Mouse (Mus musculus): ENCODE measurements around the gene Adgra1.

Gene Adgra1

DNA sequence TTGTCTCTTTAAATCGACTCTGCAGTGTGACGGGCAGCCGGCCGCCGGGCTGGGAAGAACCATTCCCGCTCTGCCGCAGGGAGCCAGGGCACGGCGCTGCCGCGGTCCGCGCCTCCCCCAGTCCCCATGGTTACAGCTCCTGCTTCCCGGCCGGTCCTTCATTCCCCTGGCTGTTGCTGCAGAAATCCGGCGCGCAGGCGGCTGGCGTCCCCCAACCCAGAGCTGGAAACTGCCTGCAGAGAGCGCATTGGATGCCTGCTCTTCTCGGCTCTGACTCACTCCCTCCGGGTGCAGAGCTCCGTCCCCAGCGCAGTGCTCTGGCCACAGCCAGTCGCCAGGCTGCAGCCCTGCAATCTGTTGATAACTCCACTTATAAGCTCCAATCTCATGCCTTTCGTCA, at the start of gene Adgra1:
Adgra1 (plus strand) TSS at position 139 of the 400 bp plus-strand sequence.
- peak in 1 of 2 experiments; percentile 38 for DNase-seq

DNA sequence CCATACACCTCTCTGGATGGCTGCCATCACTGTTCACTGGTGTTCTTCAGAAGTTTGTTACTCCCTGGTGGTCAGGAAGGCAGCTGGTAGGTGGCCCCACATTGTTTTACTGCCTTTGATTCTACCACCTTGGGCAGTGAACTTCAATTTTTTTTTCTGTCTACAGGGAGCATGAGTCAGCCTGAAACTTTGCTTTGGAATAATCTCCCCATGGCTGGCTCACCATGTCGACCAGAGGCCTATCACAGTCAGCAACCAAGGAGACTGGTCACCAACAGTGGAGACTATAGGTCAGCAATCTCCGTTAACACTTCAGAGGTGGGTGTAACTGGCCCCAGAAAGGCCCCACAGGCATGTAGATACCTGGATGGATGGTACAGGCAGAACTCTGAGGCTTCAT, 46.6 kb upstream of the Adgra1 start:
- no peak for DNase-seq

DNA sequence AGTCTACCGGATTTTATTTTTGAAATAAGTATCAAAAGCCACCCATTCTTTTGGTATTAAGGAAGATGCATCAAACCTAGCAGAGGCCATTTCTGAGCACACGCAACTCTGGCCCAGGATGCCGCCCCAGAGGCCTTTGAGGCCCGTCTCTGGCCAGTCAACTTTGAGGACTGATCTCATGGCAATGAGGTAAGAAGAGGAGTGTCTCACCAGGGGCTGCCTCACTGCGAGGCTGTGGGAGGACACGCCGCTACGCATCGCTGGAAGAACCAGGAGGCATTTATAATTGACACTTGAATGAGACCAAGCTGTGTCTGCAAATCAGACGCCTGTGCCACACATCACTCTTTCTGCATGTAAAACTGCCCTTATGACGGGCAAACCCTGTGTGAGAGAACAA, 45.0 kb upstream of the Adgra1 start:
- DNase-seq, result no peak

DNA sequence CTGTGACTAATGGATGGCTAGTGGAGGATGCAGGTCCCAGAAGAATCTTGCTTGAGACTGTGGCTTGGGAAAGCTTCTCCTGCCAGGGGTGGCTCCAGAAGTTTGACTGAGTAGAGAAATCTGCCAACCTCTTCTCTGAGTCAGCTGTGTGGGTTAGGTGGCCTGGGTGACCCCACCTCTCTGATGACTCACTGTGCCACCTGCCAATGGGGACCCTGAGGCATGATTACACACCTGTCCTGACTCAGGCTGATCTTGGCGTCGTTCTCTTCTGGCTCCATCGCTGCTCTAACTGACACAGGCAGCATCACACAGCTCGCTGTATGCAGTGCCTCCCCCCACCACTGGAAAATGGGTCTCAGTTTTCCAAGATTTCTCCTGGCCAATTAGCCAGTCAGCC, 44.3 kb upstream of the Adgra1 start:
- no peak for DNase-seq

DNA sequence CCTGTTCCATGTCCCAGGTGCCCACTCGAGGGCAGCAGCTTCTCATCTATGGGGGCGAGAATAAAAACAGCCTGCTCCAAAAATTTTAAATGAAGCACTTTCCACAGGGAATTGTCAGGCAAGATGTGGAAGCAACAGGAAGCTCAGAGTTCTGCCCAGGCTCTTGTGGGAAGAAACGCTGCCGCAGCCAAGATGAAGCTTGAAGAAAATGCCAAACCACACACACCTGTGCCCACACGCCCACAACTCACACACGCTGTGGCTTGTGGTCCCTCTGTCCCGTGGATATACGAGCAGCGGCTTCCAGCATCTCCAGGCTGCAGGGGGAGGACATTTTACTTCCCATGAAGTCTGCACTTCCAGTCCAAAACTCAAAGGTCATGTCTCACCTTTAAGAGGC, 42.4 kb upstream of the Adgra1 start:
- no peak for DNase-seq

DNA sequence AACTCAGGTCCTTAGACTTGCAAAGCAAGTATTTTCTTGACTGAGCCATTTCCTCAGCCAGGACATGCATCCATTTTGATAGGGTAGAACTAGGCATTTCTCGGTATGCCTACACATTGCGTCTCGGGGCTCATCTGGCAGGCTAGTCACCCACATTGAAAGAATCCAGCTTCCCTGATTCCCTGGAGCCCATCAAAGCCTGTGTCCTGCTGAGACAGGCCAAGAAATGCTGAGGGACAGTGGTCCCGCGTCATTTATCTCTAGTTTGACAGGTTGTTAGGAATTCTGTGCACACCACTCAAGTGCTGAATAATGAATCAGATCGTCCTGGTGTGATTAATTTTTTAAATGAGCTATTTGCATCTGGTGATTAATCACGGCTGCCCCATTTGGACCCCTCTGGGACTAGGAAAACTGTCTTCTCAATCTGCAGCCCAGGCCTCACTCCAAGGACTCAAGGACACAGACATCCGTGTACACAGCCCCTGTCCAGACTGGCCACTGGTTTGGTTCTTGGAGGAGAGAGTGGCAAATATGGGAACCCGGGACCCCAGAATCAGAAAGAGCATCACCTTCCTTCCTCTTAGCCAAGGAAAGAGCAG, 38.9 kb upstream of the Adgra1 start:
- no peak for DNase-seq

DNA sequence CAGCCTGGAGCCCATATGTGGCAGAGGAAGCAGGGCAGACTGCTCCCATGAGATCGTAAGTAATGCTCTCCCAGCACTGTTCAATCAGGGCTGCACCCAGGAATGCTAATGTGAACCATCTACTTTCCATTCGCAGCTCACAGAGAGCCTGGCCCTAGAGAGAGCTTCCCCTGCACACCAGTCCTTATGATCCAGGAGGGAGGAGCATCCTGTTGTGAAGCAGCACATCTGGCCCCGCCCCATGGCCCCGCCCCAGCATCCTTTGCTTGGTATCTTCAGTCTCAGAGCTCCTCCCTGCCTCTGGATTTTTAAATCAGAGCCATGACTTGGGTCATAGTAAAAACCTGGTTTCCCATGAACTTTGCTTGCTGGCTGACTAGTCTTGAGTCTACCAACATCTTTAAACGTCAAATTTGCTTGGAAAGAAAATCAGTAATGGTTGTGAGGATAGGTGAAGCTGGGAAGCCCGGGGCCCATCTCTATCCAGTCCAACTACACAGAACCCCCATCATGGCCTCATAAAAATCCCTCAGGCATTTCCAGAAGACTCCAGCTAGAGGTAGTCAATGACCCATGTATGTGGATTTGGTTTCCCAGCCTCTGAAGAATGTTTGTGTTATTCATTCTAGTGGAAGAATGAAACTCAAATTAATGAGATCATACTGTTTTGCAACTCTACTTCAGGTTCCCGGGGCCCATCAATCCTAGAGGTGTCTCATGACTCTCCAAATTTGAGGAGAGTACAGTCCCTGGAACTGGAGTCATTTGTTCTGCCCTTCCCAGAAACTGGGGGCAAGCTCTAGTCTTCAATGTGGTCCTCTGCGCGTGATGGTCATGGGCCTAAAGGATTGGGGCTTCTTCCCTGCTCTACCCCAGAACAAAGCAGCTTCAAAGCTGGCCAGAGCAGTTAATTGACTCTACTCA, 36.5 kb upstream of the Adgra1 start:
- no peak for DNase-seq

DNA sequence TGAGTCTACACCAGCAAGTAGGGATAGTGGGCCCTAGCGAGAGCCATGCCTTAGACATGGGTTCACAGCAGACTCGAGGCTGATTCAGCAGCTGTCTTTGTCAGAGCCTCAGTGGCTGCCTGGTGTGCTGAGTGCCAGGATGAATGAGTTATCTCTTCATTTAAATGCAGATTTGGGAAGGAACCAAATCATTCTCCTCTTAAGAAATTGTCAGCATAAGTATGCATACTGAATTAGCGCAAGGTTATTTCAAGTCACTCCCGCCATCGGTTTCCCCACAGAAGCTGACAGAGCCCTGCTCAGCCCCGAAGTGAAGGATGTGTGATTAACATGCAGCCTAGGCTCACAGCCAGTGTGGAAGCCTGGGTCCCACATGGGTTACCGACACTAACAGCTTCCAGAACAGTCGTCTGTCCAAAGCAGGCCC, 27.8 kb upstream of the Adgra1 start:
- DNase-seq, result no peak

DNA sequence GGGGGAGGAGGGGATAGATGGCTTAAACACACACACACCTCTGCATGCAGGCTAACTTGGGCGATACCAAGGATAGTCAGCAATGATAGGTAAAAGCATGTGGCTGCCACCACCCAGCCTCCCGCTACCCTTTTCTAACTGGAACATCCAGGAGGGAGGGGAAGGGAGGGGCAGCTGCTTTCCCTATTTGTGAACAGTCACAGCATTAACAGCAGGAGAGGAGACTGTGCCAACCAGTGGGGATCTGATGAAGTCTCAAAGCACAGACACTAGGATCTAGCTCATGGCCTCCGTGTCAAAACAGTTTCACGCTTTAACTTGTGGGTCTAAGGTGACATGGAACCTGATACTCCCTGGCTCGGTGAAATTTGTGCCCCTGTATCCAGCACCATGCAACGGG, 23.9 kb upstream of the Adgra1 start:
- DNase-seq, result no peak

DNA sequence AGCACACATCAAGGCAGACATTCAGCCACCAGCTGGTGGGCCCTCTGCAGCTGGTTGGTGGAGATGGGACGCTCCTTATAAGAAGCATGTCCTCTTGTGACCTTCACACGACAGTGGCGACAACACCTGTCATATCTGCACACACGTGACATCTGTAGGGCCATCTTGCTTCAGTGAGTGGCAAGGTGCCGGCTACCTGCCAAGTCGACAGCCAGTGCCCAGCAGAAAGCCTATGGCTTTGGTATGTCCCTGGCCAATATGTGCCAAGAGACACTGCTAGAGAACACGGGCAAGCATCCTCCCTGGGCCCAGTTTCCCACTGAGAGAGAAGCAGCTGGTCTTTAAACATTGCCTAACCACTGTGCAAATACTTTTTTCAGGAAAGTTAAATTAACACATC, 22.3 kb upstream of the Adgra1 start:
- no peak for DNase-seq

DNA sequence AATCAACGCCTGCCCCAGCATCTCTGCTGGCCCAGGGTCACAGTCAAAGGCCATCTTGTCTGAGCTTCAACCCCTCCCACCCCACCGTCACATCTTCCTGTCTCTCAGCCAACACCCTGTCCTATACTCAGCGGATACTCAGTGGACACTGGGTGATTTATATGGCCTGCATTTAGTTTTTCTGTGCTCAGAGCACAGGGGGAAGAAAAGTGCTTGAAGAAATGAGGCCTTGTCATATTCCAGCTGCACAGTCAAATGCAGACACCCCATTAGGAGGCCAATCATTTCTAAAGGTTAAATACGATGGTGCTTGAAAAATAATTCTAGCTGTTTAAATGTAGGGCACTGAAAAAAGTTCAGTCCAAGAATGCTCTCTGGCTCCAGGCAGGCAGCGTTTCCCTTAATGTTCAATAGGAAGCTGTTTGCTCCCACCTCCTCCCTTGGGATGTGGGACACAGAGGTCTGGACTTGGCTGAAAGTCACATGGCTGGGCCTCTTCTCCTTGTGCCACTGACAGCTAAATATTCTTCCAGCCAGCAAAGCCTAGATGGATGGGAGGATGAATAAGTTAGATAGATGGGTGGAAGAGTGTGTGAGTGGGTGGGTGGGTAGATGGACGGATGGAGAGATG, 20.3 kb upstream of the Adgra1 start:
- peak; percentile 17 to 37 for DNase-seq

DNA sequence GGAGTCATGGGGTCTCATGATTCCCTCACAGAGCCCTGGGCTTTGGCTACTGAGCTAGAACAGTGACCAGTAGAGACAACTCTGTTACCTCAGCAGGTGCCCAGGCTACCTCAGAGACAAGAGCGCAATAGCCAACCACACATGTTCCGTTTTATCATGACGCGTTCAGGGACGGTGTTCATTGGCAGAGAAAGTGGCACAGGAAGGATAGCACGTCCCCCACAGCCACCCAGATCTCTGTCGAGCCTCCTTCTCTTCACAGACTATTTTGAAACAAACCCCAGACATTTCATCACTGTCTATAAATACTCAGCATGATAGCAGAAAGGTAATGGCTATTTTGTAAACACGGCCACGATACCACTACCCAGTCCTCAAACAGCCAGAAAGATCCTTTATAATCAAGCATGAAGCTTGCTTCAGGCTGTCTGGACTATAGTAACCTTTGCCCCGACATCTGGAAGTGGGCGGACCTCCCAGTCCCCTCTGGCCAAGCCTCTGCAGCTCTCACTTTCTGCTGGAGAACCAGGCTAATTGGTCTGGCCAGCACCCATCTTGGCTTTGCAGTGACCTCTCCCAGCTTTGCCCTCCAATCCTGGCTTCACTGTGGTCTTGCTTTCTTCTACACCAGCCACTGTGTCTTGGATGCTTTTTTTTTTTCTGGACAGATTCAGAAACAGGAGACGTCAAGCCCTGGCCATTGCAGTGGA, 11.5 kb upstream of the Adgra1 start:
- DNase-seq, result no peak

DNA sequence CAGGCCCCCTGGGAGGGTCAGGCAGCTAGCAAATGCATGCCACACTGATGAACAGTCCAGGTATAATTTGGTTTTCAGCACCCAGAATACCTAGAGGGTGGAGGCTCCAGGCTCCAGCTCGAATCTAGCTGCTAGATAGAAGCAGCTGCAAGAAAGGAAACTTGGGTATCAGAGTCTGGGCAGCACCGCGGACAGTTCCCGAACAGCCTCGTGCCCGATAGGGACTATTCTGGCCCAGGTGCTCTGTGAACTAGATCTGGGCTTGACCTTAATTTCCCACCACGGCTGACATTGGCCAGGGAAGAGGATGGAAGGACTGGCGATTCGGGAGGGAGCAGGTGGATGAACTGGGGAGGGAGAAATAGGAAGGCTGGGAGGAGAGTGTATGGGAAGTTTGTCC, 6.3 kb upstream of the Adgra1 start:
- peak in 1 of 2 experiments; percentile 57 for DNase-seq

DNA sequence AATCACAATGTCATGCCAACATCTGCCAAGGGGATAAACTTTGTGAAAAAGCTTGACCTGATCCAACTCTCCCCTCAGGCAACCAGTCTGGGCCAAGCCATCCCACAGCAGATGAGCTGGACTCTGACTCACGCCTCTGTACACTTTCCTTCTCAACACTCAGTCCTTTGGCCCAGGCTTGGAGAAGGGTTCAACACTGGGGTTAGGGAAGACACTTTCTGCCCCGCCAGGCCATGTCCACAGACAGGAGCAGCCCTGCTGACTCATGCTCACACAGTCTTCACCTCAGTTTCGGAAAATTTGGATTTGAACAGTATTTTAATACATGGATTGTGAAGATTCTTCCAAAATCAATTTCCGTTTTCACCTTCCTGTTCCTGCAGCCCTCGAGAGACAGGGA, 442 bp upstream of the Adgra1 start:
- DNase-seq, result no peak

DNA sequence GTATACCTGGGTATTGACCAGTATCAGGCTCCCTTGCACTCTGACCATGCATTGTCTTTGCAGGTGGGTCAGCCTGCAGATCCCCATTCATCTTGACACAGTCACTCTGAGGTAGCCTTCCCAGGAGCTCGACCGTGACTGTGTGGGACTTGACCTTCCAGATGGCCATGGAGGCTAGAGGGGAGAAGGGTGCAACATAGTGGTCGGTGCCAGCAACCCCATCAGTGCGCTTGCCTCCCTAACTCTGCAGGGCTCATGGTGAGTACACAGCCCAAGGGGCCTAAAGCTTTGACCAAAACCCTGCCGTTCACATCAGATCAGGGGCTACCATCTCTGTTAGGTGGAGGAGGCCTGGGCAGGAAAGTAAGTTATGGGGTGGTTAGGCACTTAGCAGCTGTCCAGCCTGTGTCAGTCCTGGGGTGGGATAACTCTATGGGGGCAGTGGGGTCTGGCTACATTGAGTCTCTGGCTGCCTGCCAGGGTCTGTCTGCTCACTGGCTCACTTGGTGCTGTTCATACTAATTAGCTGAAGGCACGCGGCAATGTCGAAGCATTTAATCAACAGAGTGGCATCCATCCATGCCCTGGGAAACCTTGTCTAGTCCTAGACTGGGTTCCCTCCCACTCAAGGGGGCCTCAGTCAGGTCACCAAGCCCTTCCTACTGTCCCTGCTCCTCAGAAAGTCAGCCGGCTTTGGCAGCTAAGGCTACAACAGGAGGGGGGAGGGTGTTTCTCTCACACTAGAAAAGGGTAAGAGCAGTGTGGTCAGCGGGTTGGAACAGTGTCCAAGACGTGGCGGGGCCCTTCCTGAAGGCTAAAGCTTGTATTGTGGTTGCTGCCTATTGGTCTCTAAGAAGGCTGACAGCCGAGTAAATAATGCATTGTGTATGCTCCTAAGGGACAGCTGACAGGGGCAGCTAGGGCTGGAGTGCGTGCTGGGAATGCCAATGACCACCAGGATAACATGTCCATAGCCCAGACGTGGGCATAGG, 1.5 kb downstream of the Adgra1 start:
- no peak for DNase-seq

DNA sequence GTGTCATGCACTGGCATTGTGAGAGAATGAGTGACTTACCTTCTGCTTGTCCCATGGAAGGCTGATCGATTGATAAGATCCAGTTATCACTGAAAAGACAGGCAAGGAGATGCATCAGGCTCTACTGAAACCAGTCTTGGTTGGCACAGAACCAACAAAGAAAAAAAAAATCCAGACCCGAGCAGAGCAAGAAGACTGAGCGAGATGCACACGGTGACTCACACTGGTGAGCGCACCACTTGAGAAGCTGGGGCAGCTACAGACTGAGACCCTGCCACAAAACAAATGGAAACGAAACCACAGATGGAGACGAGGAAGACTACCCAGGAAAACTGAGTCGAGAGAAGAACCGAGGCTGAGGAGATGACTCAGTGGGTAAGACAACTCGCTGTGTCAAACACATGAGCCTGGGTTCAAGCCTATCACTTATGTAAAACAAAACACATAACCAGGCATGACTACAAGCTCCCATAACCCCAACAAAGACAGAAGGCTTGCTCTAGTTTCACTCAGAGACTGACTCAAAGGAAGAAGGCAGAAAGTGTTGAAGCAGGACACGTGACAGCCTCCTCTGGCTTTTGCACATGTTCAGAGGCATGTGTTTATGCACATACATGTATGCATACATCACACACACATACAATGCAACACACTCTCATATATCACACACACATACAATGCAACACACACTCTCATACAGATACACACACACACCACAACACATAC, 6.6 kb downstream of the Adgra1 start:
- DNase-seq, result no peak

DNA sequence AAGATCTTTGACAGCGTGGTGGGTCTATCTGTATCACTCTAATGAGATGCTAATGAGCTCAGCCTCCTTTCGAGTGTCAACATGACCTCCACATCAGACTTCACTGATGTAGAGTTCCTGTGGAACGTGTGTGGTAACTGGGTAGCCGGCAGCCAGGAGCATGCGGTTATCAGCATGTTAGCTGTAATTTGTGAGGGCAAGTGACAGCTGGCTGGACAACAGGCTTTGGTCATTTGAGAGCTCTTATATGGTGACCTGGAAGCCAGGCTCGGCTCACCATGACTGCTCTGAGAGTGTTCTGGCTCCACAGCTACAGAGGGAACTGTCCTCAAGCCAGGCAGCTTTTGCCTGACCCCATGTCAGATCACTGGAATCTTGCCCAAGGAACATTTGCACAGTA, 8.4 kb downstream of the Adgra1 start:
- DNase-seq, result no peak

DNA sequence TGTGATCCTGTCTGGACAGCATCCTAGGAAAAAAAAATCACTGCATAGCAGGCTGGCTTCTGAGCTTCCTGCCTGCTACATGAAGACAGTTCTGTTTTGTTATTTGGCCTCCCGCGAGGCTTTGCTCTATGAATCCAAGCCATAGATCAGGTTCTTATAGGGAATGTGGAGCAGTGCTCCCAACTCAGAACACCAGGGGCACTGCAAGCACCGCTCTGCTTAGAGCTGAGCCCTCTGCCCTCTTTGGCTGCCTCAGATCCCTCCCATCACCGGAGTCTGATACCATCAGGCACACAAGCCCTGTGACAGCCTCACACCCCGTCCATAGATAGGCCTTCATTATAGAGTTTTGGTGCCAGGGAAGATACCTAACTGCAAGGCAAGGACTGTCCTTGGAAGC, 9.2 kb downstream of the Adgra1 start:
- no peak for DNase-seq

DNA sequence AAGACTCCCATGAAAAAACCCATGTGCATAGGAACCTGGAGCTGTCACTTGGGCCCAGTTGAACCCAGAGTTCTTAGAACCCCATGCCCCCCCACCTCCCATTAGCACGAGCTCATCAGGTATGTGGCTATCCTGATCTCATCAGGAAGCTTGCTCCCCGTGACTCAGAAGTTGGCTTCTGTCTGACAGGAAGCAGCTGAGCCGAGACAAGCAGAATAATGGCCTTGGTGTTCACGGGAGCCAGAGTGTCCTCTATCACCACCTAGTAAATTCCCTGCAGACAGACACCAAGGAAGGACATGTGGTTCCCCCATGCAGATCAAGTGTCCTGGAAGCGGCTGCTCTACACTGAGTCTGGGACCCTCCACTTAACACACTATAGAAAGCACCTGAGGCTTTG, 9.8 kb downstream of the Adgra1 start:
- DNase-seq, result peak; percentile 47 to 49

DNA sequence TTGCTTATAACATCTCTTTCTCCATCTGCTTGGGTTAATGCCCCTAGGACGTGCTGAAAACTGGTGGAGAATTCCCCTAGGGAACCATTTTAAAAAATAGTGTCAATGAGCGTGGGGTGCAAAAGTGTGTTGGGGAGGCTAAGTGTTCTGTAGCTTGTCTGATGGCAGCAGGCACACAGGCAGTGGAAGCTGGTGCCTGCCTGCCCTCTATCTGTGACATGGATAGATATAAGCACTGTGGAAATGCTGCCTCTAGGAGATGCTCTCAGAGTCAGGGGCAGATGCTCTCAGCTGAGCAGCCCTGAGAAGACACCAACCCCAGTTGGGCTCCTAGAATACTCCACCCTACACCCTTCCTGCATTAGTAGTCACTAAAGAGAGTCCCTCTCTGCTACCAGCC, 11.1 kb downstream of the Adgra1 start:
- DNase-seq, result no peak

DNA sequence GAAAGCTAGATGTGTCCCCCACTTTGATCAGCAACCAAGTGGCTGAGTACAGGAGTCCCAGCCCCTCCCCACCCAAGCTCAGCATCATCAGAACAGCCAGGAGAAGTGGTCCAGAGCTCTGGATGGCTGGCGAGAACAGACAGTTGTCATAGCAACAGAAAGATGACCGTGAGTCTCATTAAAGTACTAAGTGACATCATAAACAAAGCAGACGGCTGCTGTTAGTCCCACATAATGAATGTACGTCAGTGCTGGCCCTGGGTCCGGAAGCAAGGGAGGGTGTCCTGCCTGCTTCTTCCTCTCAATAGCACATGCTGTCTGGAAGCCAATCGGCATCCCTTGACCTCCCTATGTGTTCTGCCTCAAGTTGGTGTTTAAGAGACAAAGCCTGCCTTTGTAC, 16.2 kb downstream of the Adgra1 start:
- peak in 1 of 2 experiments; percentile 7 for DNase-seq
